In genomic region chr16:55776329-55776728, GRCm38 (mm10) we compare ENCODE assay signal across 22 mouse cellular contexts.
DNase-seq lines count a peak whose midpoint lies in the region; ATAC-seq and TF ChIP-seq lines count a peak whose summit lies in the region.
"Had no signal": no experiment of that assay in that cellular context is flagged by ENCODE, and none has a peak within 500 bp of the region (broad histone marks: within the 10 kb centered on the region; RNA-seq: fewer than 3 reads in every experiment).

No protein-coding gene starts in this region.

- dilution Hi-C loops in CH12.LX (cut with MboI; ENCODE audit: extremely low pct_ligation_motif_present, extremely low pct_unique_long_range_greater_than_20kb, low sequenced_read_pairs) = no loop called here

- DNase-seq in kidney, postnatal 25 days = no peak
- peak; percentile 51 for DNase-seq in CH12.LX (ENCODE audit: extremely low read depth)
- DNase-seq in layer of hippocampus, adult 18-20 months (ENCODE audit: low spot score in 2 of 2) = no peak
- DNase-seq: adrenal gland, postnatal 10 days; adrenal gland, postnatal 36 days; cerebellum, adult 18-20 months; cerebellum, adult 9-10 months; cerebellum, postnatal 14 days; forebrain, postnatal 0 days; gastrocnemius, adult 2 months; gastrocnemius, postnatal 14 days; heart, adult 2 months had no signal

- H3K27ac ChIP-seq in kidney, embryonic 16.5 days (ENCODE audit: low read length) = no peak overlapping the region
- no peak overlapping the region for H3K27ac ChIP-seq in CH12.LX (ENCODE audit: insufficient read depth, low read depth)
- H3K27ac ChIP-seq in intestine, embryonic 15.5 days = no peak overlapping the region
- H3K27ac ChIP-seq: gastrocnemius, adult 2 months; heart, adult 2 months; heart, embryonic 10.5 days; heart, embryonic 13.5 days; hindbrain, embryonic 12.5 days; hindbrain, embryonic 15.5 days had no signal

- no peak overlapping the region for H3K9ac ChIP-seq in kidney, embryonic 16.5 days (replicated peaks; ENCODE audit: low read length)
- no peak overlapping the region for H3K9ac ChIP-seq in CH12.LX (ENCODE audit: insufficient read depth, low read depth)
- no peak overlapping the region for H3K9ac ChIP-seq in intestine, embryonic 15.5 days
- H3K9ac ChIP-seq: forebrain, postnatal 0 days; heart, embryonic 13.5 days; hindbrain, embryonic 12.5 days; hindbrain, embryonic 15.5 days had no signal

- ATAC-seq in kidney, embryonic 16.5 days (ENCODE audit: low FRiP score, low TSS enrichment) = 0 out of 2 replicates have a peak, but pooled peaks have one; percentile 23
- ATAC-seq in megakaryocyte progenitor cell, adult 5-6 weeks (replicated peaks; ENCODE audit: poor library complexity) = peak; percentile 40; the same call in 1 of the 2 replicates
- ATAC-seq in intestine, embryonic 15.5 days = no peak
- ATAC-seq: forebrain, embryonic 14.5 days; forebrain, postnatal 0 days; Patski had no signal

- 69% methylated on average over 11 of the region's 11 CpGs for WGBS in kidney, embryonic 16.5 days
- 76% methylated on average over 11 of the region's 11 CpGs for WGBS in intestine, embryonic 15.5 days

- in situ Hi-C loops in CH12.LX (cut with MboI; ENCODE audit: low pct_ligation_motif_present, low pct_unique_long_range_greater_than_20kb, low sequenced_read_pairs) = no loop called here

- TF ChIP-seq CTCF in CH12.LX (conservative IDR thresholded peaks at IDR 0.05 in 1 of 2, IDR thresholded peaks at IDR 0.05 in 1 of 2; ENCODE audit: low read depth in 2 of 2, low read length in 2 of 2) = no peak

- H3K9me3 ChIP-seq in kidney, embryonic 16.5 days (ENCODE audit: low read length) = no peaks in the 10 kb centered on the region
- peaks cover 4% of the 10 kb centered on the region for H3K9me3 ChIP-seq in CH12.LX (replicated peaks; ENCODE audit: low read length)
- H3K9me3 ChIP-seq in intestine, embryonic 15.5 days = no peaks in the 10 kb centered on the region
- H3K9me3 ChIP-seq: G1E; heart, embryonic 10.5 days; heart, embryonic 13.5 days; hindbrain, embryonic 12.5 days; hindbrain, embryonic 15.5 days had no signal

- H3K36me3 ChIP-seq in kidney, embryonic 16.5 days (ENCODE audit: insufficient read depth, low read length) = no peaks in the 10 kb centered on the region
- H3K36me3 ChIP-seq in CH12.LX (replicated peaks in 1 of 2; ENCODE audit: control insufficient read depth in 1 of 2, insufficient read depth in 1 of 2, low read length in 1 of 2) = no peaks in the 10 kb centered on the region
- H3K36me3 ChIP-seq in intestine, embryonic 15.5 days = no peaks in the 10 kb centered on the region
- H3K36me3 ChIP-seq: G1E; heart, embryonic 10.5 days; heart, embryonic 13.5 days; hindbrain, embryonic 12.5 days; hindbrain, embryonic 15.5 days had no signal

- no peak overlapping the region for H3K4me3 ChIP-seq in kidney, embryonic 16.5 days (ENCODE audit: low read length)
- no peak overlapping the region for H3K4me3 ChIP-seq in CH12.LX (replicated peaks in 1 of 3; ENCODE audit: low read depth in 2 of 3, low read length in 2 of 3, poor library complexity in 1 of 3)
- no peak overlapping the region for H3K4me3 ChIP-seq in intestine, embryonic 15.5 days (replicated peaks)
- H3K4me3 ChIP-seq: gastrocnemius, adult 2 months; heart, adult 2 months; heart, embryonic 10.5 days; heart, embryonic 13.5 days; hindbrain, embryonic 12.5 days; hindbrain, embryonic 15.5 days had no signal

- no peak for TF ChIP-seq RAD21 in CH12.LX (IDR thresholded peaks at IDR 0.05; ENCODE audit: low read depth, low read length)

- H3K4me1 ChIP-seq in kidney, embryonic 16.5 days (ENCODE audit: insufficient read depth, low read length) = no peaks in the 10 kb centered on the region
- peaks cover 9 to 25% of the 10 kb centered on the region in 2 experiments for H3K4me1 ChIP-seq in CH12.LX (ENCODE audit: control insufficient read depth in 1 of 2, insufficient read depth in 2 of 2)
- no peaks in the 10 kb centered on the region for H3K4me1 ChIP-seq in intestine, embryonic 15.5 days (replicated peaks)
- H3K4me1 ChIP-seq: heart, embryonic 10.5 days; heart, embryonic 13.5 days; hindbrain, embryonic 12.5 days; hindbrain, embryonic 15.5 days had no signal

- peak; percentile 56; the same call in 1 of the 2 replicates for TF ChIP-seq EP300 in CH12.LX (IDR thresholded peaks at IDR 0.05; ENCODE audit: low read length)

- no peak overlapping the region for H3K4me2 ChIP-seq in kidney, embryonic 16.5 days (replicated peaks; ENCODE audit: low read depth, low read length)
- no peak overlapping the region for H3K4me2 ChIP-seq in CH12.LX (ENCODE audit: insufficient read depth, low read depth, poor library complexity, severe bottlenecking)
- no peak overlapping the region for H3K4me2 ChIP-seq in intestine, embryonic 15.5 days (replicated peaks)
- H3K4me2 ChIP-seq: heart, embryonic 13.5 days; hindbrain, embryonic 12.5 days; hindbrain, embryonic 15.5 days had no signal

- no peak for TF ChIP-seq POLR2A in CH12.LX (IDR thresholded peaks at IDR 0.05; ENCODE audit: low read depth, low read length)

- no peaks in the 10 kb centered on the region for H3K79me2 ChIP-seq in CH12.LX (replicated peaks; ENCODE audit: control insufficient read depth, extremely low read depth, insufficient read depth, poor library complexity, severe bottlenecking)

- H3K27me3 ChIP-seq in kidney, embryonic 16.5 days (ENCODE audit: insufficient read depth, low read length) = no peaks in the 10 kb centered on the region
- no peaks in the 10 kb centered on the region for H3K27me3 ChIP-seq in CH12.LX (replicated peaks)
- H3K27me3 ChIP-seq in intestine, embryonic 15.5 days (replicated peaks) = no peaks in the 10 kb centered on the region
- H3K27me3 ChIP-seq: heart, embryonic 13.5 days; hindbrain, embryonic 12.5 days; hindbrain, embryonic 15.5 days; Patski had no signal

TF ChIP-seq in CH12.LX, 34 proteins besides CTCF, POLR2A, EP300 and RAD21:
- TF ChIP-seq BHLHE40 (IDR thresholded peaks at IDR 0.05; ENCODE audit: low read depth, low read length) (peak; percentile 52), TBP (conservative IDR thresholded peaks at IDR 0.05; ENCODE audit: low read depth, low read length) (no peak), ZMIZ1 (IDR thresholded peaks at IDR 0.05; ENCODE audit: low read depth, low read length) (no peak), E2F4 (IDR thresholded peaks at IDR 0.05; ENCODE audit: insufficient replicate concordance, low read depth, low read length) (no peak), CHD1 (IDR thresholded peaks at IDR 0.05; ENCODE audit: low read depth, low read length) (no peak), USF2 (conservative IDR thresholded peaks at IDR 0.05; ENCODE audit: low read depth, low read length) (no peak), ZKSCAN1 (IDR thresholded peaks at IDR 0.05; ENCODE audit: borderline replicate concordance, low read depth, low read length) (no peak), IRF4 (IDR thresholded peaks at IDR 0.05; ENCODE audit: low read depth, low read length) (0 out of 2 replicates have a peak, but pooled peaks have one; percentile 40), ETS1 (conservative IDR thresholded peaks at IDR 0.05; ENCODE audit: low read depth, low read length) (peak; percentile 71), RCOR1 (conservative IDR thresholded peaks at IDR 0.05; ENCODE audit: low read depth, low read length) (0 out of 2 replicates have a peak, but pooled peaks have one; percentile 27), JUND (conservative IDR thresholded peaks at IDR 0.05; ENCODE audit: low read depth, low read length) (no peak; the same call in 1 of the 2 replicates), MAFK (IDR thresholded peaks at IDR 0.05; ENCODE audit: insufficient replicate concordance, low read length) (0 out of 2 replicates have a peak, but pooled peaks have one; percentile 28), UBTF (IDR thresholded peaks at IDR 0.05; ENCODE audit: low read depth, low read length) (no peak), MAX (IDR thresholded peaks at IDR 0.05; ENCODE audit: low read length) (peak; percentile 43; the same call in 1 of the 2 replicates), CHD2 (IDR thresholded peaks at IDR 0.05; ENCODE audit: low read length) (0 out of 2 replicates have a peak, but pooled peaks have one; percentile 46), MEF2A (IDR thresholded peaks at IDR 0.05; ENCODE audit: borderline replicate concordance, low read depth, low read length) (no peak), KAT2A (IDR thresholded peaks at IDR 0.05; ENCODE audit: insufficient replicate concordance, low read length) (no peak), ELF1 (IDR thresholded peaks at IDR 0.05; ENCODE audit: low read depth, low read length) (no peak), ZNF384 (IDR thresholded peaks at IDR 0.05; ENCODE audit: low read depth, low read length) (no peak), TCF12 (IDR thresholded peaks at IDR 0.05; ENCODE audit: low read depth, low read length) (peak; percentile 68; the same call in 1 of the 2 replicates)
